21 mouse cellular contexts compared by ENCODE assay signal in genomic region chr3:85553731-85554277, GRCm38 (mm10). TPM values are rescaled to one million over a fixed set of nuclear protein-coding genes. Genes with fewer than 3 reads are reported as not detected.
DNase-seq lines count a peak whose midpoint lies in the region; ATAC-seq and TF ChIP-seq lines count a peak whose summit lies in the region.
"Had no signal": no experiment of that assay in that cellular context is flagged by ENCODE, and none has a peak within 500 bp of the region (broad histone marks: within the 10 kb centered on the region; RNA-seq: fewer than 3 reads in every experiment).

No protein-coding gene starts in this region.

- 81% methylated on average over 6 of the region's 6 CpGs for WGBS in heart, postnatal 0 days
- WGBS in liver, postnatal 0 days (ENCODE audit: insufficient replicate concordance): 70% methylated on average over 6 of the region's 6 CpGs

- no peak overlapping the region for H3K4me2 ChIP-seq in heart, postnatal 0 days (ENCODE audit: low read depth, low read length)
- no peak overlapping the region for H3K4me2 ChIP-seq in liver, postnatal 0 days (ENCODE audit: low read depth, low read length)
- H3K4me2 ChIP-seq: hindbrain, embryonic 13.5 days; limb, embryonic 15.5 days; liver, embryonic 15.5 days had no signal

- no peak for ATAC-seq in heart, postnatal 0 days (ENCODE audit: insufficient read depth, low read depth)
- no peak for ATAC-seq in liver, postnatal 0 days
- ATAC-seq: inflammation-experienced regulatory T-cells, adult 6 months had no signal

- peaks cover 25% of the 10 kb centered on the region for H3K4me1 ChIP-seq in heart, postnatal 0 days (ENCODE audit: control insufficient read depth, insufficient read depth)
- H3K4me1 ChIP-seq in liver, postnatal 0 days (ENCODE audit: insufficient read depth): no peaks in the 10 kb centered on the region
- H3K4me1 ChIP-seq: liver, embryonic 15.5 days had no signal

- TF ChIP-seq EP300 in heart, postnatal 0 days (IDR thresholded peaks at IDR 0.05; ENCODE audit: low read depth): no peak
- TF ChIP-seq EP300 in liver, postnatal 0 days (IDR thresholded peaks at IDR 0.05; ENCODE audit: low read depth): no peak

- no peak overlapping the region for H3K9ac ChIP-seq in heart, postnatal 0 days (replicated peaks; ENCODE audit: low read depth, low read length)
- no peak overlapping the region for H3K9ac ChIP-seq in liver, postnatal 0 days (replicated peaks)
- H3K9ac ChIP-seq: hindbrain, embryonic 13.5 days; limb, embryonic 15.5 days; liver, embryonic 15.5 days had no signal

- no peak for TF ChIP-seq CTCF in heart, postnatal 0 days (IDR thresholded peaks at IDR 0.05; ENCODE audit: low read depth)
- no peak for TF ChIP-seq CTCF in liver, postnatal 0 days (IDR thresholded peaks at IDR 0.05; ENCODE audit: low read depth)

- H3K36me3 ChIP-seq in heart, postnatal 0 days (replicated peaks; ENCODE audit: control insufficient read depth, insufficient read depth, low read length): no peaks in the 10 kb centered on the region
- H3K36me3 ChIP-seq in liver, postnatal 0 days (replicated peaks; ENCODE audit: insufficient read depth, low read length): no peaks in the 10 kb centered on the region
- H3K36me3 ChIP-seq: hindbrain, embryonic 13.5 days; limb, embryonic 15.5 days; liver, embryonic 15.5 days had no signal

- H3K27ac ChIP-seq in heart, postnatal 0 days (ENCODE audit: low read depth): peak overlapping the region; percentile 88; the same call in 1 of the 2 replicates
- H3K27ac ChIP-seq in liver, postnatal 0 days (ENCODE audit: low read depth): no peak overlapping the region
- H3K27ac ChIP-seq: hindbrain, embryonic 13.5 days; limb, embryonic 15.5 days; liver, embryonic 15.5 days had no signal

- no peaks in the 10 kb centered on the region for H3K27me3 ChIP-seq in heart, postnatal 0 days (ENCODE audit: control insufficient read depth, insufficient read depth, low read length)
- H3K27me3 ChIP-seq in liver, postnatal 0 days (ENCODE audit: insufficient read depth, low read length): no peaks in the 10 kb centered on the region
- H3K27me3 ChIP-seq: limb, embryonic 15.5 days; liver, embryonic 15.5 days had no signal

- no peak for DNase-seq in heart, postnatal 0 days (ENCODE audit: low spot score)
- DNase-seq in heart, postnatal 14 days: no peak
- DNase-seq in right cerebral cortex, adult 2 months (ENCODE audit: low spot score in 2 of 2): peak; percentile 56 to 68
- DNase-seq in right cerebral cortex, postnatal 4 days: no peak
- DNase-seq in layer of hippocampus, adult 9-10 months (ENCODE audit: low spot score): peak; percentile 63
- no peak for DNase-seq in kidney, postnatal 4 days
- no peak for DNase-seq in liver, postnatal 0 days
- DNase-seq: adrenal gland, postnatal 36 days; B cell, adult 2 months; cerebellum, adult 18-20 months; cerebellum, postnatal 36 days; gastrocnemius, postnatal 14 days; kidney, adult 2 months; kidney, postnatal 10 days; lung, postnatal 10 days; midbrain, embryonic 14.5 days; thymus, adult 18-20 months had no signal

- no peaks in the 10 kb centered on the region for H3K9me3 ChIP-seq in heart, postnatal 0 days (replicated peaks; ENCODE audit: control insufficient read depth, low read length)
- no peaks in the 10 kb centered on the region for H3K9me3 ChIP-seq in liver, postnatal 0 days (ENCODE audit: low read length)
- H3K9me3 ChIP-seq: limb, embryonic 15.5 days; liver, embryonic 15.5 days had no signal

- intact Hi-C loops in heart, postnatal 14 days (cut with DNase I): no loop called here

- H3K4me3 ChIP-seq in heart, postnatal 0 days (ENCODE audit: low read depth, low read length): no peak overlapping the region
- H3K4me3 ChIP-seq in liver, postnatal 0 days (ENCODE audit: low read depth, low read length): no peak overlapping the region
- H3K4me3 ChIP-seq: hindbrain, embryonic 13.5 days; limb, embryonic 15.5 days; liver, embryonic 15.5 days had no signal

RNA-seq across cellular contexts. Expression of gene Gatb, which starts 20.1 kb away (rescaled TPM):
- 27.9 and 123 TPM in 2 replicates for total RNA-seq in heart, postnatal 0 days (2014; rRNA removed; ENCODE audit: low replicate concordance)
- 40.3 and 45.3 TPM in 2 replicates for polyA plus RNA-seq in heart, postnatal 0 days (2015; fragmentation: Nextera tagmentation; extraction: Ambion mirVana)
- total RNA-seq in heart, postnatal 14 days (2021): 10 to 100 TPM; 28.1 to 30.8 TPM
- polyA plus RNA-seq in liver, postnatal 0 days (2015; fragmentation: Nextera tagmentation; extraction: Ambion mirVana): 13.0 and 14.6 TPM in 2 replicates

Comparison
In these comparisons a context has a peak if more than half of its experiments do, and no peak if none do; other contexts are left out.
1. DNase-seq: peak in right cerebral cortex, adult 2 months (2 of 2) and layer of hippocampus, adult 9-10 months (single experiment); none in heart, postnatal 0 days (single experiment), heart, postnatal 14 days (0 of 2), right cerebral cortex, postnatal 4 days (single experiment), kidney, postnatal 4 days (0 of 2) and liver, postnatal 0 days (single experiment).